Mouse (Mus musculus): ENCODE results near the gene Clec16a. TPM values are rescaled to one million over a fixed set of nuclear protein-coding genes. Genes with fewer than 3 reads are reported as not detected.

Clec16a gene
- polyA plus RNA-seq, 1 experiment from 2014 or later: 11.3 TPM

GRCm38 (mm10) chr16:10691705-10692104 is 146.6 kb downstream of the Clec16a start:
- Histone ChIP-seq H3K27ac (ENCODE audit: low read depth) (no peak overlapping the region), H3K36me3 (replicated peaks; ENCODE audit: insufficient read depth, low read length) (no peaks in the 10 kb centered on the region), H3K4me1 (ENCODE audit: insufficient read depth) (peaks cover 19% of the 10 kb centered on the region), H3K9ac (replicated peaks) (no peak overlapping the region), H3K4me2 (ENCODE audit: low read depth, low read length) (no peak overlapping the region), H3K27me3 (ENCODE audit: insufficient read depth, low read length) (no peaks in the 10 kb centered on the region), H3K9me3 (ENCODE audit: low read length) (no peaks in the 10 kb centered on the region), H3K4me3 (ENCODE audit: low read depth, low read length) (no peak overlapping the region)
- DNase-seq (no peak), ATAC-seq (no peak)
- TF ChIP-seq EP300 (IDR thresholded peaks at IDR 0.05; ENCODE audit: low read depth): no peak
- no peak for TF ChIP-seq CTCF (IDR thresholded peaks at IDR 0.05; ENCODE audit: low read depth)
- 80% methylated on average over 5 of the region's 5 CpGs for WGBS (ENCODE audit: insufficient replicate concordance)

- no peak for TF ChIP-seq CTCF (IDR thresholded peaks at IDR 0.05; ENCODE audit: low read depth)
- no peak for TF ChIP-seq EP300 (IDR thresholded peaks at IDR 0.05; ENCODE audit: low read depth)
- no peak for ATAC-seq
- H3K9me3 ChIP-seq (ENCODE audit: low read length): no peaks in the 10 kb centered on the region
- no peaks in the 10 kb centered on the region for H3K27me3 ChIP-seq (ENCODE audit: insufficient read depth, low read length)
- peaks cover 22% of the 10 kb centered on the region for H3K4me1 ChIP-seq (ENCODE audit: insufficient read depth)
- H3K4me2 ChIP-seq (ENCODE audit: low read depth, low read length): no peak overlapping the region
- no peak overlapping the region for H3K27ac ChIP-seq (ENCODE audit: low read depth)
- no peak overlapping the region for H3K9ac ChIP-seq (replicated peaks)
- no peaks in the 10 kb centered on the region for H3K36me3 ChIP-seq (replicated peaks; ENCODE audit: insufficient read depth, low read length)
- WGBS (ENCODE audit: insufficient replicate concordance): 89% methylated on average over 8 of the region's 8 CpGs
- H3K4me3 ChIP-seq (ENCODE audit: low read depth, low read length): no peak overlapping the region
- no peak for DNase-seq
Observed at GRCm38 (mm10) chr16:10692848-10693247, 147.7 kb downstream of the Clec16a start.

- ATAC-seq: no peak
- TF ChIP-seq EP300 (IDR thresholded peaks at IDR 0.05; ENCODE audit: low read depth) (no peak), CTCF (IDR thresholded peaks at IDR 0.05; ENCODE audit: low read depth) (no peak)
- H3K4me3 ChIP-seq (ENCODE audit: low read depth, low read length): no peak overlapping the region
- WGBS (ENCODE audit: insufficient replicate concordance): 83% methylated on average over 1 of the region's 1 CpGs
- H3K9ac ChIP-seq (replicated peaks): no peak overlapping the region
- H3K4me2 ChIP-seq (ENCODE audit: low read depth, low read length): no peak overlapping the region
- no peak overlapping the region for H3K27ac ChIP-seq (ENCODE audit: low read depth)
- H3K36me3 ChIP-seq (replicated peaks; ENCODE audit: insufficient read depth, low read length): no peaks in the 10 kb centered on the region
- no peak for DNase-seq
- H3K4me1 ChIP-seq (ENCODE audit: insufficient read depth): peaks cover 24% of the 10 kb centered on the region
- H3K27me3 ChIP-seq (ENCODE audit: insufficient read depth, low read length): no peaks in the 10 kb centered on the region
- H3K9me3 ChIP-seq (ENCODE audit: low read length): no peaks in the 10 kb centered on the region
Observed at GRCm38 (mm10) chr16:10693424-10693823, 148.3 kb downstream of the Clec16a start.

GRCm38 (mm10) chr16:10694414-10694851 is 149.3 kb downstream of the Clec16a start:
- peak overlapping the region; percentile 13; the same call in 1 of the 2 replicates for H3K4me2 ChIP-seq (ENCODE audit: low read depth, low read length)
- DNase-seq (peak; percentile 55), ATAC-seq (peak; percentile 75)
- 35% methylated on average over 11 of the region's 11 CpGs for WGBS (ENCODE audit: insufficient replicate concordance)
- no peak overlapping the region for H3K4me3 ChIP-seq (ENCODE audit: low read depth, low read length)
- TF ChIP-seq CTCF (IDR thresholded peaks at IDR 0.05; ENCODE audit: low read depth) (no peak), EP300 (IDR thresholded peaks at IDR 0.05; ENCODE audit: low read depth) (no peak)
- H3K9ac ChIP-seq (replicated peaks): no peak overlapping the region
- no peaks in the 10 kb centered on the region for H3K9me3 ChIP-seq (ENCODE audit: low read length)
- H3K36me3 ChIP-seq (replicated peaks; ENCODE audit: insufficient read depth, low read length): no peaks in the 10 kb centered on the region
- no peaks in the 10 kb centered on the region for H3K27me3 ChIP-seq (ENCODE audit: insufficient read depth, low read length)
- peak overlapping the region; percentile 37; the same call in 1 of the 2 replicates for H3K27ac ChIP-seq (ENCODE audit: low read depth)
- H3K4me1 ChIP-seq (ENCODE audit: insufficient read depth): peaks cover 24% of the 10 kb centered on the region

- Histone ChIP-seq H3K27ac (ENCODE audit: low read depth) (no peak overlapping the region), H3K4me3 (ENCODE audit: low read depth, low read length) (no peak overlapping the region), H3K4me1 (ENCODE audit: insufficient read depth) (peaks cover 20% of the 10 kb centered on the region), H3K9me3 (ENCODE audit: low read length) (no peaks in the 10 kb centered on the region), H3K9ac (replicated peaks) (no peak overlapping the region), H3K27me3 (ENCODE audit: insufficient read depth, low read length) (no peaks in the 10 kb centered on the region), H3K4me2 (ENCODE audit: low read depth, low read length) (no peak overlapping the region), H3K36me3 (replicated peaks; ENCODE audit: insufficient read depth, low read length) (no peaks in the 10 kb centered on the region)
- no peak for ATAC-seq
- 83% methylated on average over 6 of the region's 6 CpGs for WGBS (ENCODE audit: insufficient replicate concordance)
- DNase-seq: no peak
- TF ChIP-seq CTCF (IDR thresholded peaks at IDR 0.05; ENCODE audit: low read depth): no peak
- TF ChIP-seq EP300 (IDR thresholded peaks at IDR 0.05; ENCODE audit: low read depth): no peak
Observed at GRCm38 (mm10) chr16:10697861-10698659, 152.9 kb downstream of the Clec16a start.

- no peak overlapping the region for H3K4me3 ChIP-seq (ENCODE audit: low read depth, low read length)
- no peaks in the 10 kb centered on the region for H3K9me3 ChIP-seq (ENCODE audit: low read length)
- H3K9ac ChIP-seq (replicated peaks): no peak overlapping the region
- DNase-seq (no peak), ATAC-seq (no peak)
- H3K27ac ChIP-seq (ENCODE audit: low read depth): no peak overlapping the region
- TF ChIP-seq EP300 (IDR thresholded peaks at IDR 0.05; ENCODE audit: low read depth) (no peak), CTCF (IDR thresholded peaks at IDR 0.05; ENCODE audit: low read depth) (no peak)
- no peak overlapping the region for H3K4me2 ChIP-seq (ENCODE audit: low read depth, low read length)
- WGBS (ENCODE audit: insufficient replicate concordance): 66% methylated on average over 3 of the region's 3 CpGs
- no peaks in the 10 kb centered on the region for H3K36me3 ChIP-seq (replicated peaks; ENCODE audit: insufficient read depth, low read length)
- no peaks in the 10 kb centered on the region for H3K27me3 ChIP-seq (ENCODE audit: insufficient read depth, low read length)
- H3K4me1 ChIP-seq (ENCODE audit: insufficient read depth): peaks cover 17% of the 10 kb centered on the region
Observed at GRCm38 (mm10) chr16:10699316-10699715, 154.2 kb downstream of the Clec16a start.
